Mouse (Mus musculus) frontal cortex, postnatal 14 days (tissue): Measurements from ENCODE around the gene Senp5.

Experiments
- DNase-seq, 2 experiments: peaks; one replicate each; pipeline ENCODE4 v3.0.0; 2022; ENCODE audit warnings: low spot score in 2 of 2

The Senp5 gene

DNA sequence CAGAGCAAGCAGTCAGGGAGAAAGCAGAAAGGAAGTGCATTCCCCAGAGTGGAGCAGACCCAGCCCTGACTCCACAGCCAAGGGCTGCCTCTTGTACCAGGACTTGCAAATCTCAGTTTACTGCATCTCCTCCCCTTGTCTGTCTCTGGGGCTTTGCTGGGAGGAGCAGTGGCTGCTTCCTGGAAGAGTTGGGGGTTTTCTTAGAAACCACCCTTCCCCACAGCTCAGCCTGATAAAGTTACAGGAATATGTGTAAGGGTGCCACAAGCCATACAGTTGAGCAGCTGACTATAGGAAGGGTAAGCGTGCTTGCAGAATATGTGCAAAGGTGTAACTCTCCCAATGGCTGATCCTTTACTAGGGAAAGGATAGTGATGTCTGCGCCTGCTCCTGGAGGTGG, 62.5 kb downstream of the Senp5 start:
- no peak for DNase-seq

DNA sequence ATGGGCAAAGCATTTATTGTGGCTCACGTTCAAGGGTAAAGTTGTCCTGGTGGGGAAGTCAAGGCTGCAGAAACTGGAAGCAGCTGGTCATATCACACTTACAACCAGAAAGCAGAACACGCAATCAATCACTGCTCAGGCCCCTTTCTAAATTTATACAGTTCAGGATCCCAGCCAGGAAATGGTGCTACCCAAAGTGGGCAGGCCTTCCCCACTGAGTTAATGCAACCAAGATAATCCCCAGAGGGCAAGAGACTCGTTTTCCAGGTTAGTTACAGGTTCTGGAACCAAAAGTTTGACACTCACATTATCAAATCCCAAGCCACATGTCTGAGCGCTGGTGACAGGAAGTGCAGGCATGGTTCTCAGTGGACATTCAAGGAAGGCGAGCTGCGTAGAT, 64.2 kb downstream of the Senp5 start:
- no peak for DNase-seq

DNA sequence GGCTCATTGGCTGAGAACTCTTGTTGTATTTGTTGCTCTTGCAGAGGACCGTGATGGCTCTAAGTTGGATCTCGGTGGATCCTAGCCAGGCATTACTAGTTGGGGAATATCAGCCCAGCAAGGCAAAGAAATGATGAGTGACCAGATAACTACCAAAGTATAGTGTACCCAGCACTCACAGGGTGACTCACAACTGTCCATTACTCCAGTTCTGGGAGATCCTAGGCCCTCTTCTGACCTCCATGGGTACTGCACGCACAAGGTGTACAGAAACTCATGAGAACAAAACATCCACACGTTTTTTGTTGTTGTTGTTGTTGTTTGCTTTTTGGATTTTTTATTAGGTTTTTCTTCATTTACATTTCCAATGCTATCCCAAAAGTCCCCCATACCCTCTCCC, 66.5 kb downstream of the Senp5 start:
- DNase-seq, result no peak

DNA sequence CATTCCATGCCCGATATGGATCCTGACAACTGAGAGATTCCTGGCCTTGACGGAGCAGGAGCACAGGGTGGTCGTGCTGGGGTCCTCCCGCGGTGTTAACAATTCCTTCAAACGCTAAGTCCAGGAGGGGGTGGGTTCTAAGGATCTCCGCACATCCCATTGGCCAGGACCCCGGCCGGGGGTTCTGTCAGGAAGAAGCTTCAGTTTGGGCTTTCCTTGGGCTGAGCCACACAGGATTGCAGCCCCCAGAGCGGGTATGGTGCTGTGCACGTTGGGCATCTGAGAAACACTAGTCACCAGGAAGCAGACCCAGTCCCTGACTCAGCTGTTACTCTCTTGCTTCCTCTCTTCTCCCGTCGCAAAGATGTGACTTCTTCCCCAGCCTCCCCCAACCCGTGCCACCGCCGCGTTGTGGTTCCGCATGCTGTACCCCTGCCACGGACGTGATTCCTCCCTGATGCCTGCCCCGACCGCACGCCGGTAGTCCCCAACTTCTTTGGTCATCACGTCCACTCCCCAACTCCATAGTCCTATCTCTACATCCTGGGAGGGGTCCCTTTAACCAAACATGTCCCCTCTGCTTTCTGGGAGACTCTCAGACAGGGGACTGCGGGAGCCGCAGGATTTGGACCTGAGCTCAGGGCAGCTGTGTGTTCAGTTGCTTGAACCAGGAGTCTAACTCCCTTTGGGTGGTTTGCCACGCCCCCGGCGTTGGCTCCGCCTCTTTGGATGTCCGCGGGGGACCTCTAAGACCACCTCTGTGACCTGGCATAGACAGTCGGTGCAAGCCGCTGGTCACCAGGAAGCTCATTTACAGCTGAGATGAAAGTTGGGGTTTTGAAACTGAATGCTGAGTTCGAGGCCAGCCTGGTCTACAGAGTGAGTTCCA, 67.8 kb downstream of the Senp5 start:
- DNase-seq, result peak in 1 of 2 experiments; percentile 40

DNA sequence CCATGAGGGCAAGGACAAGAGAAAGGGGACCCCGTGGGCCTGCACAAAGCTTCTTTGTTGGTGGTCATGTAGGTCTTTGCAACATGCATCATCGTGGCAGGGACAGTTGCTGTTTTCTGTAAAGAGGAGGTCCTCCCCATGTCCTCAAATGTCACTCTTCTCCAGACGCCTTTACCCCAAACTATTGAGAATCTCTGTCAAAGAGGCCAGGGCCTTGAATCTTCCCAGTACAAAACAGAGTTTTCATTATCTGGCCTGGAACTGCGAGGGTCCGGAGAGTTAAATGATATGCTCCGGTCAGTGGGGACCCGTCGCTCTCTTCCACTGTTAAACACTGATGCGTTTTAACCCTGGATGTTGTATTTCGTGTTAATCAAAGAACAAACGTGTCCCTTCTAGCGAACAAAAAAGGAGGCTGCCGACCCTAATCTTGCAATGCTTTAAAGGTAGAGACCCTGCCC, 68.5 kb downstream of the Senp5 start:
- no peak for DNase-seq

DNA sequence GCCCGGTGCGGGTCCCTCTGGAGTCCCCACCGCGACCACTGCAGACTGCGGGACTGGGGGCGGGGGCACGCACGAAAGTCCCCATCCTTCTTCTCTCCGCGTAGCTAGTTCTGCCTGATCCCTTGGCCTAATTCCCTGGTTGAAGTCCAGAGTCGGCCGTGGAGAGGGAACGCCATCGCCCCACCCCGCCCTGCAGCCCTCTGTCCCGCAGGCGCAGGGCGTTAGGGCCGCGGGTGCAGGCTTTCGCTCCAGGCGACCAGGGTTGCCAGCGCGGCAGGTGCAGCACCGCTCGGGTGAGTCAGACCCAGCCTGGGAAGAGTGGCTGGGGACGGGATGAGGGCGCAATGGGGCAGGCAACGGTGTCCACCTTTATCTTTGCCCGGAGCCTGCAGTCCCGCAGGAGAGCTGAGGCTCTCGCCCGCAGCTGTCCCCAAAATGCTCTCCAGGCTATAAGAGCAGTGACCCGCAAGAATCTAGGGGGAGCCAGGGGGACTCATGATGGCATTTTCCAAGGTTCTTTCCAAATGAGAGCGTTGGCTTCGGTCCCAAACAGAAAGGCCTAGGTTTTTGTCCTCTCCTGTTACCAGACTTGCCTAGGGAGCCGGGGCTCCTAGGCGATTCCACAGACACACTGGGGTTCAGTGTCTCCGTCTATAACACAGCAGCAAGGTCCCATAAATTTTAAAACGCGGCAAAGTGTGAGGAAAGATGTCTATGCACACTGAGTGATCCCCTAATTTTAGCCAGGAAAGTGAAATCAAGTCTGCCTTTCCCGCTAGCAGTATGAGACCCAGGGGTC, 69.1 kb downstream of the Senp5 start, which contains the start of gene Pigz:
Pigz (plus strand) TSS at position 101 of the 799 bp plus-strand sequence.
- DNase-seq, result no peak

DNA sequence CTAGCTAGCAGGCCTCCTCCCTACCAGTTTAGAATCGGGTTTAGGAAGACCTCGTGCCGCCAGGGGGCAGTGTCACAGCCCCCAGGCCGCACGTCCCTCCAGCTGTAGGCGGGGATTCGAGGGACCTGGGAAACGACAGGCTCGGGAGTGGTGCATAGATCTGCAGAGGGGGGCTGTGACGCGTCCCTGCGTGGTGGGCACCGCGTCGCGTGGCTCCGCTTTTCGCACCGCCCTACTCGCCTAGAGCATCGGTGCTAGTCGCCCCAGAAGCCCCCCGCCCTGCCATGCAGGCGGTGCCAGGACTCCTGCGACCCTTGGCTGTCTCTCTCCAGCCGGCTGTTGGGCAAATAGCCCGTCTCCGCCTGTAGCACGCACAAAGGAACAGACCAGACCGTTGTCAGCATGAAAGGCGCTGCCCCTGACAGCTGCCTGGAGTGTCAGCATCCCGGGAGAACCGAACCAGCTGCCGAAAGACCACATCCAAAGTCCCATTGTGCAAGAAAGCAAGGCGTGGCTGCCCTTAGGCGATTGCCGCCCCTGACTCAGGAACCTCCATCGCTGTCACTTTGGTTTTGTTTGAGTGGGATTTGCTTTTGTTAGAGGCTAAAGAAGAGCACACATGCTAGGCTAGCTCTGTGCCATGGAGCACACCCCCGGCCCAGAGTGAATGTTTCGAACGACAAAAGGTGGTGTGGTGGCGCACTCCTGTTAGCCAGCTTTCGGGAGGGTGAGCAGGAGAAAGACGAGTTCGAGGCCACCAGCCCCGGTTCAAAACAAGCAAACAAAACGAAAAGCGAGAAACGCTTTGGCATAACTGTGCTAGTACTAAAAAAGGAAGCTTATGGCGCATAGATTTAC, 70.0 kb downstream of the Senp5 start:
- peak; percentile 87 to 94 for DNase-seq

DNA sequence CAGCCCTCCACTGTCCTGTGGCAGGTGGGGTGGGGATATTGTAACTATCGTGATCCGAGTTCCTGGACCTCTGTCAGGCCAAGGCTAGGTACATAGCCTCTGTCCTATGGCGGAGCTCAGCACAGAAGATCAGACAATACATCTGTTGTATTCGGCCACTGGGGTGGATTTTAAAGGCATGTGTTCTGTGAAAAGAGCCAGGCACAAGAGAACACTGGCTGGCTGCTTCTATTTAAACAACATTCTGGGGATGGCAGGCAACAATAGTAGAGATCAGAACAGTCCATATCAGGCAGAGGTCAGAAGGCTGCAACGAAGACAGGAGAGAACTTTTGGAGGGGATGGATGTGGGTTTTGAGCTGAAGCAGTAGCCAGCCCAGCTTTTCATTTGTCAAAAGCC, 70.8 kb downstream of the Senp5 start:
- no peak for DNase-seq

DNA sequence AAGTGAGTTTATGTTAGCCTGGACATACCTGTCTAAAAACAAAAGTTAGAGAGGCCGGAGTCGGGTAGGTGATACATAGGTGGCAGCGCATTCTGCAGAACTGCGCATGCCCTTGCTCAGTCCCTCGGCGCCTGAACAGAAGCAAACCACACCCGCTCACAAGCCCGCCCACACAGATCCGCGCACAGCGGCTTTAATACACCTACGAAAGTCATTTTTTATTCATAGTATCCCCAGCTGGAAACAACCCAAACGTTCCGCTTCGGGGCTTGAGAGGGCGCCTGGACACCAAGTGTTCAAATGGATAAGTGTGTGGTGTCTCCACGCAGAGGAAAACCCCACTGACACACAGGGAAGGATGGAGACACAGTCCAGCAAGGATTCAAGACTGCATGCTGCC, 71.8 kb downstream of the Senp5 start:
- no peak for DNase-seq

DNA sequence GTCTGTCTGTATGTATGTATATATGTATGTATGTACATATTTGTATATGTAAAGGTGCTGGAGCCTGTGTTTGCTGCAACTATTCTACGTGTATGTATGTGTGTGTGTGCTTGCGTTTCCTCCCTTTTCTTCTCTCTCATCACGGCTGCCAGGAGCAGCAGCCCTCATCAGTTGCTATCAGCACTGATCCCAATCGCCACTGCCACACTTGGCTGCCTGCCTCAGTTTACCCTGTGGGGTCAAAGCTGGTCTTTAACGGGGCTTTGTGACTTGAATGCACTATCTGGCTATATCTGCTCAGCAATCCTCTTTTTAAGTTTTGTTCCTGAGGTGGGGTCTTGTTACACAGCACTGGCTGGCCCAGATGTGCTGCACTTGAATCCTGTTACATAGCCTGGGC, 75.7 kb downstream of the Senp5 start:
- DNase-seq, result no peak

DNA sequence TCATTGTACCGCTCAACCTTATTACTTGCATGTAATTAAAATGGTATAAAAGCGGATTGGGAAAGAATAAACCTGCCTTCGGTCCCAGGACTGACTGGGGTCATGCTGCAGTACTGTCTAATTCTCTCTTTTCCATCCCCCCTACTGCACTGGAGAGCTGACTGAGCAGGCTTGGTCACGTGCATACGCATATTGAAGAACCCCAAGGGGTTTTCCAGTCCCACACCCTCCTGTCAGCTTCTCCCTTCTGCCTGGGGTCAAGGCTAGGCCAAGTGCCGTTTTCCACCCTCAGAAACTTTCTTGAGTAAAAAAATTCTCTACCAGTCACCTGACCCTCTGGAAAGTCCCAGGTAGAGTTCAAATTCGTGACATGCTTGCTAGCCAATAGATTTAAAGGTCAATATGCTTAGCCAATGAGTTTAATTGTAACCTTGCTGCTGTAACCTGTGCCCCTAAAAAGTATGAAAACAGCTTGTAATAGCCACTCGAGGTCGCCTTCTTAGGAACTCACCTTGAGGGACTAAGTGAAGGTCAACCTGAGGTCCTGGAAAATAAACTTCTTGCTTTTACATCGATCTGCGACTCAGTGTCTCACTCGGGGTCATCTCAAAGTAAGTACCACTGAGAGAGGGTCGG, 76.4 kb downstream of the Senp5 start:
- DNase-seq, result no peak

DNA sequence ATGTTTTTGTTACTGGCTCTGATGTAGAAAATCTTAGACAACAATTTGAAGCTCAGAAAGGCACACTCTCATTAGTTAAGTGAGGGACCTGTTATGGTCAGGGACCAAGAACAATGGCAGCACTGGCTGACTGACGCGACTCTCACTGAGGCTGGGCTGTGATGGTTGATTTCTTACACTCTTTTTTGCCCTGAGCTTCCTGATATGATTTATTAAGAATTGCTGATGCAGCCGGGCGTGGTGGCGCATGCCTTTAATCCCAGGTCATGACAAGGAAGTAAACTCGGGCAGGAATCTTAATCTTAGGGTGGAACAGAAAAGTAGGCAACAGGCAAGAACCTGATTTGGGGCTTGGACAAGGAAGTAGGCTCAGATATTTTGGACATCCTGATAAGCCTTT, 77.0 kb downstream of the Senp5 start:
- no peak for DNase-seq

DNA sequence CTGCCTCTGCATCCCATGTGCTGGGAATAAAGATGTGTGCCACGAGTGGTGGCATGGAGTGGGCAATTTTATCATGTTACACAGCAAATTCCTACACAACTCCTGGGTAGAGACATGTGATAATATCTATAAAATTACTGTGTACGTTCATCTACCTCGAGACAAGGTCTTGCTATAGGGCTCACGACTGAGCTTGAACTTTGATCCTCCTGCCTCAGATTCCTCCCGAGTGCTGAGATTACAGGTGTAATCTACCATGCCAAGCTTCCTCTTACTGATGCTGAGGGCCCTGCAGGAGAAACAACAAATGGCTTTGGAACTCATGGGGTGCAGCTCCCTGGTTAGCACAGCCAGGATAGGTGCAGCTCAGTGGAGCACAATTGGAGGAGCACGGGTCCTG, 78.7 kb downstream of the Senp5 start:
- no peak for DNase-seq

DNA sequence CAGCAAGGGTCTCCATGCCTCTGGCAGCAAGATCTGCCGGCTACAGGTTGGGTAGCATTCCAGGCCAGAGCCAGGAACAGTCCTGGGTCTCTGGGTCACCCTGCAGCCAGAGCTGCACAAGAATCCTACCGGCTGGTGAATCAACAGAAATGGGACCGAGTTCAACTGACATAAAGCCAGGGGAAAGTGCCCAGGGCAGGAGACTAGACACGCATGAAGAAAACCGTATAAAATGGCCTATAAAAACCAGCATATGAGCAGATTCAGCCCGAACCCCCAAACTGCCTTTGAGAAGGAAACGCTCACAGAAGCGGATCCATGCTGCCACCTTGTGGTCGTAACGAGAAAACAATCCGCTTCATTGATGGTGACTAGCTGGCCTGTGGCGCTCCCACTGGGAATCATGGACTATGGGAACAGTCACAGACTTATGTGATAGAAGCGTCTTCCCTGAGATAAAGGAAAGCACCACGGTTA, 84.8 kb downstream of the Senp5 start:
- peak; percentile 80 to 84 for DNase-seq

DNA sequence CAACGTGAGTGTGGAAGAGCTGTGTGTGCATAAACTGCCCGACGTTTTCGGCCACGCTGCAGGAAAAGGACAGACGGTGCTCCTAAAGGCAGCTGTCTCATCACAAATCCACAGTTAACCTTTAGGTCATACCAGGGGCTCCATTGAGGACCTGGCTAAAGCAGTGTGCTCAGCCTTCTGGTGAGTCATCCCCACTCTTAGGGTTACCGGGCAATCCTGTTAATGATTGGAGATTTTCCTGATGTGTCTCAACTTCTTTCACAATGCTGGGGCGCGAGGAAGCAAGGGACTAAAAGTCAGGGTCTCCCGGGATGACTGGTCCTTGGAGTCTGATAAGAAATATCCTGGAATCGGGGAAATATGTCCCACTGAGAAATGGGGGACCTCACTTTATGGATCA, 85.3 kb downstream of the Senp5 start:
- DNase-seq, result no peak

DNA sequence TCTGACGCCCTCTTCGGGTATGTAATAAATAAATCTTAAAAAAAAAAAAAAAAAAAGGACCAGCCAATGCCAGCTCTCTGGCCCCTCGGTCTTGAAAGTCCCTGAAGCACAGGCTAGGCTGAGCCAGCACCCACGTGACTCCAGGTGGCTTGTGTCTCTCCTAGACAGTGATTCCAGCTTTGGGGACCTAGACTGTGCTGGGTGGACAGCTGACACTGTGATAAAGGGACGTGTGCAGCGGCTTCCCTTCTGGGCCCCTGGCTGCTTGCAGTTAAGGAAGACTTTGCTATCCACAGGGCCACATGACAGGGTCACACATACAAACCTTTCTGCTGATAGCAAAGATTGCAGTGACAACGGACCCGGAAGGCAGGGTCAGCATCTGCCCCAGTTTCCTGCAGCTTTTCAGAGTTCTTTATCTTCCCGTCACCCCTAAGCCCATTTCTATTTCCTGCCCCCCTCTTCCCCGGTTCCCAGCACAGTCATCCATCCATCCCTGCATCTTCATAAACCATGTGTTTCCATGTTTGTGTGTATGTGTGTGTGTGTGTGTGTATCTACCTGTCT, 92.7 kb downstream of the Senp5 start:
- no peak for DNase-seq
